Mouse (Mus musculus): Measurements from ENCODE around the gene Acy3.

- TF ChIP-seq EP300 (IDR thresholded peaks at IDR 0.05; ENCODE audit: low read depth) (no peak), CTCF (IDR thresholded peaks at IDR 0.05; ENCODE audit: low read depth) (no peak)
Measured at GRCm38 (mm10) chr19:3988066-3988465, 1.7 kb downstream of the Acy3 start.
